ENCODE assay signal across 12 mouse cellular contexts in the genomic region with DNA sequence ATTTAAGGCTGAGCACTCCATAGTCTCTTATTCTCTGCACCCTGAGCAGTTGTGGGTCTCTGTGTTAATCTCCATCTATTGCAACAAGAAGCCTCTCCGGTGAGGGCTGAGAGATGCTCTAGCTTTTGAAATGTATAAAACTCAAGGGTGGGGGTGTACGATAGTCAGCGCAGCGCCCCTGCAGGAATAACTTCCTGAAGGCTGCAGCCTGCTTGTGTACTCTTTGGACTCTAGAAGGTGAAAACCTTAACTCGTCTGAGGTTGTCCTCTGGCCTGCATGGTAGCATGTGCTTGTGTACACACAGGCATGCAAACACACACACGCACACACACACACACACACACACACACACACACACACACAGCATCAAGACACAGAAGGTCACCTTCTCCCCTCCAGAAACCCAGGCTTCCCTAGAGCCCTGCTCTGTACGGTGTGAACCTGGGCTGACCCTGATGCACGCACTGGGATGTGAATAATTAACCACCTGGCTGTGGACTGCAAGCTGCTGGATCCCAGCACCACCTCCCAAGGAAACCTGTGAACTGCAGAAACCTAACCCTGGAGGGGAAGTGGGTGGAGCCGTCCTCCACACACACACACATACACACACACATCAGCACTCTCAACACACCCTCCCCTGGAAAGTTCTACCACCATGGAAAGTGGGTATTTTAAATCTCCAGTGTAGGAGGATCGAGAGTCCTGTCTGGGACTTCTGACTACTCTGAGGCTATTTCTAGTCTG. TPM values are rescaled to one million over a fixed set of nuclear protein-coding genes. Genes with fewer than 3 reads are reported as not detected.
DNase-seq lines count a peak whose midpoint lies in the region; ATAC-seq and TF ChIP-seq lines count a peak whose summit lies in the region.
"Had no signal": no experiment of that assay in that cellular context is flagged by ENCODE, and none has a peak within 500 bp of the region (broad histone marks: within the 10 kb centered on the region; RNA-seq: fewer than 3 reads in every experiment).

No protein-coding gene starts in this region.

- no peaks in the 10 kb centered on the region for H3K36me3 ChIP-seq in heart, embryonic 11.5 days (ENCODE audit: control insufficient read depth, insufficient read depth, low read length)
- H3K36me3 ChIP-seq in liver, postnatal 0 days (replicated peaks; ENCODE audit: insufficient read depth, low read length): no peaks in the 10 kb centered on the region
- no peaks in the 10 kb centered on the region for H3K36me3 ChIP-seq in hindbrain, embryonic 14.5 days (replicated peaks; ENCODE audit: control insufficient read depth, insufficient read depth)
- H3K36me3 ChIP-seq: neural tube, embryonic 12.5 days had no signal

- no peak overlapping the region for H3K9ac ChIP-seq in heart, embryonic 11.5 days (ENCODE audit: low read depth, low read length)
- H3K9ac ChIP-seq in liver, postnatal 0 days (replicated peaks): no peak overlapping the region
- no peak overlapping the region for H3K9ac ChIP-seq in hindbrain, embryonic 14.5 days
- H3K9ac ChIP-seq: neural tube, embryonic 12.5 days had no signal

- no peak for ATAC-seq in heart, embryonic 11.5 days (replicated peaks; ENCODE audit: insufficient number of reproducible peaks, low FRiP score, low TSS enrichment)
- peak; percentile 77 for ATAC-seq in liver, postnatal 0 days
- ATAC-seq in hindbrain, embryonic 14.5 days (ENCODE audit: low FRiP score): no peak
- ATAC-seq: activated CD4-positive, CD25-positive, alpha-beta regulatory T cell, adult 4 months had no signal

- no peaks in the 10 kb centered on the region for H3K27me3 ChIP-seq in heart, embryonic 11.5 days (ENCODE audit: control insufficient read depth, insufficient read depth, low read length)
- no peaks in the 10 kb centered on the region for H3K27me3 ChIP-seq in liver, postnatal 0 days (ENCODE audit: insufficient read depth, low read length)
- no peaks in the 10 kb centered on the region for H3K27me3 ChIP-seq in hindbrain, embryonic 14.5 days (ENCODE audit: control insufficient read depth, insufficient read depth, low read length)
- H3K27me3 ChIP-seq: neural tube, embryonic 12.5 days had no signal

- no peak for TF ChIP-seq CTCF in liver, postnatal 0 days (IDR thresholded peaks at IDR 0.05; ENCODE audit: low read depth)

- WGBS in heart, embryonic 11.5 days (ENCODE audit: insufficient replicate concordance): 65% methylated on average over 10 of the region's 10 CpGs
- WGBS in liver, postnatal 0 days (ENCODE audit: insufficient replicate concordance): 54% methylated on average over 10 of the region's 10 CpGs
- WGBS in hindbrain, embryonic 14.5 days: 80% methylated on average over 10 of the region's 10 CpGs

- no peaks in the 10 kb centered on the region; the same call in 1 of the 2 replicates for H3K9me3 ChIP-seq in heart, embryonic 11.5 days (replicated peaks; ENCODE audit: control insufficient read depth, low read length)
- no peaks in the 10 kb centered on the region for H3K9me3 ChIP-seq in liver, postnatal 0 days (ENCODE audit: low read length)
- no peaks in the 10 kb centered on the region for H3K9me3 ChIP-seq in hindbrain, embryonic 14.5 days (ENCODE audit: control insufficient read depth, low read length)

- TF ChIP-seq EP300 in liver, postnatal 0 days (IDR thresholded peaks at IDR 0.05; ENCODE audit: low read depth): no peak

- DNase-seq in heart, postnatal 14 days: no peak
- DNase-seq in forelimb bud, embryonic 11.5 days (ENCODE audit: low read depth, low spot score): peak; percentile 69
- DNase-seq in kidney, postnatal 36 days: peak; percentile 84 to 93
- peak; percentile 41 for DNase-seq in liver, postnatal 0 days
- DNase-seq in adrenal gland, postnatal 10 days: no peak
- no peak for DNase-seq in lung, postnatal 36 days
- DNase-seq in hindbrain, embryonic 14.5 days (ENCODE audit: low spot score): no peak
- DNase-seq: cerebellum, adult 11-12 months had no signal

- H3K4me2 ChIP-seq in heart, embryonic 11.5 days: no peak overlapping the region
- no peak overlapping the region for H3K4me2 ChIP-seq in liver, postnatal 0 days (ENCODE audit: low read depth, low read length)
- no peak overlapping the region for H3K4me2 ChIP-seq in hindbrain, embryonic 14.5 days (replicated peaks)
- H3K4me2 ChIP-seq: neural tube, embryonic 12.5 days had no signal

- H3K27ac ChIP-seq in heart, embryonic 11.5 days (ENCODE audit: low read depth, low read length): 0 out of 2 replicates have a peak overlapping the region, but pooled peaks have one; percentile 29
- H3K27ac ChIP-seq in liver, postnatal 0 days (ENCODE audit: low read depth): no peak overlapping the region
- no peak overlapping the region for H3K27ac ChIP-seq in hindbrain, embryonic 14.5 days
- H3K27ac ChIP-seq: neural tube, embryonic 12.5 days had no signal

- H3K4me3 ChIP-seq in heart, embryonic 11.5 days (ENCODE audit: low read depth, low read length): no peak overlapping the region
- no peak overlapping the region for H3K4me3 ChIP-seq in liver, postnatal 0 days (ENCODE audit: low read depth, low read length)
- H3K4me3 ChIP-seq in hindbrain, embryonic 14.5 days (replicated peaks; ENCODE audit: low read length): no peak overlapping the region
- H3K4me3 ChIP-seq: megakaryocyte, embryonic 14.5 days; neural tube, embryonic 12.5 days had no signal

- intact Hi-C loops in heart, postnatal 14 days (cut with DNase I): no loop called here

- H3K4me1 ChIP-seq in heart, embryonic 11.5 days (ENCODE audit: control insufficient read depth, insufficient read depth, low read length): peaks cover 18% of the 10 kb centered on the region
- H3K4me1 ChIP-seq in liver, postnatal 0 days (ENCODE audit: insufficient read depth): peaks cover 12% of the 10 kb centered on the region
- no peaks in the 10 kb centered on the region for H3K4me1 ChIP-seq in hindbrain, embryonic 14.5 days (replicated peaks; ENCODE audit: control insufficient read depth, insufficient read depth, low read length)

RNA-seq across cellular contexts. Expression of a gene that starts 39.0 kb away (rescaled TPM):
- 66.2 and 81.8 TPM in 2 replicates for polyA plus RNA-seq in heart, embryonic 11.5 days (2014; fragmentation: Nextera tagmentation; extraction: Ambion mirVana)
- total RNA-seq in heart, postnatal 14 days (2021): 1 to 10 TPM; 1.7 to 2.6 TPM
- 0.32 and 0.49 TPM in 2 replicates for polyA plus RNA-seq in liver, postnatal 0 days (2015; fragmentation: Nextera tagmentation; extraction: Ambion mirVana)
- total RNA-seq in adrenal gland, postnatal 10 days (2021): 10 to 100 TPM in 1 of 2 experiments, 1 to 10 TPM in 1; 7.9 to 10.1 TPM
- polyA plus RNA-seq in hindbrain, embryonic 14.5 days (2014; fragmentation: Nextera tagmentation; extraction: Ambion mirVana): 16.7 and 18.4 TPM in 2 replicates

Comparison
In these comparisons a context has a peak if more than half of its experiments do, and no peak if none do; other contexts are left out.
1. DNase-seq: peak in forelimb bud, embryonic 11.5 days (single experiment), kidney, postnatal 36 days (2 of 2) and liver, postnatal 0 days (single experiment); none in heart, postnatal 14 days (0 of 2), adrenal gland, postnatal 10 days (single experiment), lung, postnatal 36 days (single experiment) and hindbrain, embryonic 14.5 days (single experiment).
2. RNA of a gene that starts 39.0 kb away (polyA plus RNA-seq): 66.2 to 81.8 TPM in heart, embryonic 11.5 days and 16.7 to 18.4 TPM in hindbrain, embryonic 14.5 days; 0.32 to 0.49 TPM in liver, postnatal 0 days; every median in the first group is over 10 times any median in the second.